Mouse (Mus musculus): ENCODE measurements around the gene Gm17174. TPM values are rescaled to one million over a fixed set of nuclear protein-coding genes. Genes with fewer than 3 reads are reported as not detected.
"Not testable (repeated sequence)": the region's sequence is repeated elsewhere in the genome, so short reads cannot be mapped to it uniquely, and the experiment has no call there.

Gene Gm17174
- not detected in 2 replicates for polyA plus RNA-seq (2016; fragmentation: Nextera tagmentation; extraction: Ambion mirVana)

DNA sequence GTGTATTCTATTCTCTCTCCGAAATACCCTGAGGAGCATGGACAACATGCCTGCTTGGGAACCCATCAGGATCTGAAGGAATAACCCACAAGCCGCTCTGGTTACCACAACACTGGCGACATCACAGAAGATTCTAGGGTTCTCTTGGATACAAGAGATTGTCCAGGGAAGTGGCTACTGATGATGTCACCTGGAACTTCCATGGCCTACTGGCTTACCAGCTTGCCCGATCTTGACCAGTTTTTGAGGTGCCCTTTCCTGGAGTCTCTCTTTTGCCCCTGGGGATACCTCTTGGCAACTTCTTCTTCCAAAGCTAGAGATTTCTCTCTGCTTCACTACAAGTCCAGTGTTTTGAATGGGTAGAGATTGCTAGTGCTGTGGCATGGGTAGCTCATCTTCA is at the start of gene Gm17174:
Gene Gm17174 (minus strand): TSS at position 101 of the 400 bp plus-strand sequence.
- not testable (repeated sequence) for H3K4me3 ChIP-seq; H3K4me1 ChIP-seq; H3K36me3 ChIP-seq; H3K27ac ChIP-seq (replicated peaks); DNase-seq (ENCODE audit: low spot score); H3K9me3 ChIP-seq (replicated peaks); H3K27me3 ChIP-seq (ENCODE audit: low read depth, poor library complexity, severe bottlenecking)
- 93% methylated on average over 4 of the region's 4 CpGs for WGBS

DNA sequence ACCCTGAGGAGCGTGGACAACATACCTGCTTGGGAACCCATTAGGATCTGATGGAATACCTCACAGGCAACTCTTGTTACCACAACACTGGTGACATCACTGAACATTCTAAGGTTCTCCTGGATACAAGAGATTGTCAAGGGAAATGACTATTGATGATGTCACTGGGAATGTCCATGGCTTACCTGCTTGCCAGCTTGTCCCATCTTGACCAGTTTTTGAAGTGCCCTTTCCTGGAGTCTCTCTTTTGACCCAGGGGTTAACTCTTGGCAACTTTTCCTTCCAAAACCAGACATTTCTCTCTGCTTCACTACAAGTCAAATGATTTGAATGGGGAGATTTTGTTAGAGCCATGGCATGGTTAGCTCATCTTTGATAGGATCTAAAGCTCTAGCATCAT is 43.6 kb upstream of the Gm17174 start, which contains the start of gene Gm4181:
Gene Gm4181 (minus strand): TSS at position 101 of the 400 bp plus-strand sequence.
- DNase-seq (ENCODE audit: low spot score); H3K27me3 ChIP-seq (ENCODE audit: low read depth, poor library complexity, severe bottlenecking); H3K27ac ChIP-seq (replicated peaks); H3K36me3 ChIP-seq; H3K4me1 ChIP-seq; H3K4me3 ChIP-seq; H3K9me3 ChIP-seq (replicated peaks): not testable (repeated sequence)
- WGBS, result 79% methylated on average over 1 of the region's 1 CpGs

DNA sequence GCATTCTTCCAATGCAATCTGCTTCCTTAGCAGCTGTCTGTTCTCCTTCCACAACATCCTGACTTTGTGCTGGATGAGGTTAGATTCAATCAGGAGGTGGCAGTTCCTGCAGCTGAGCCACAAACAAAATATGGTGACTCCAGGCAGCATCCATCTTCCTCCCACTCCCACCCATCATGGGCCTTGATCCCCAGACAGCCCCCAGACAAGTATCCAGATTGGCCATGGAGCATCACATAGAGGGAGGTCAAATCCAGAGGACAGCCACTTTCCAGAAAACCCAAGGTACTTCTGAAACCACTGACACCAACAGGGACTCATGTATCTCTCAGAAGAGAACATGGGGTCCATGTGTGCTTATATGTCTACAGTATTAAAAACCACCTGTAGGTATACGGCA is 40.5 kb upstream of the Gm17174 start:
- WGBS, result 83% methylated on average over 1 of the region's 1 CpGs
- not testable (repeated sequence) for H3K9me3 ChIP-seq (replicated peaks); H3K4me1 ChIP-seq

DNA sequence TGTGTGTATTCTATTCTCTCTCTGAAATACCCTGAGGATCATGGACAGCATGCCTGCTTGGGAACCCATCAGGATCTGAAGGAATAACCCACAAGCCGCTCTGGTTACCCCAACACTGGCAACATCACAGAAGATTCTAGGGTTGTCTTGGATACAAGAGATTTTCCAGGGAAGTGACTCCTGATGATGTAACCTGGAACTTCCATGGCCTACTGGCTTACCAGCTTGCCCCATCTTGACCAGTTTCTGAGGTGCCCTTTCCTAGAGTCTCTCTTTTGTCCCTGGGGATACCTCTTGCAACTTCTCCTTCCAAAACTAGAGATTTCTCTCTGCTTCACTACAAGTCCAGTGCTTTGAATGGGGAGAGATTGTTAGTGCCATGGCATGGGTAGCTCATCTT is 19.3 kb upstream of the Gm17174 start, which contains the start of gene Gm17078:
Gene Gm17078 (minus strand): TSS at position 101 of the 400 bp plus-strand sequence.
- WGBS, result 85% methylated on average over 1 of the region's 1 CpGs
- Histone ChIP-seq H3K27me3 (ENCODE audit: low read depth, poor library complexity, severe bottlenecking) (no peaks in the 10 kb centered on the region), H3K27ac (replicated peaks) (no peak within 1 kb of the TSS), H3K4me1 (no peaks in the 10 kb centered on the region), H3K4me3 (no peak within 1 kb of the TSS), H3K36me3 (no peaks in the 10 kb centered on the region), H3K9me3 (replicated peaks) (no peaks in the 10 kb centered on the region)
- no peak for DNase-seq (ENCODE audit: low spot score)

More for the DNA sequence above, 40.5 kb upstream of the Gm17174 start:
- not testable (repeated sequence) for DNase-seq (ENCODE audit: low spot score); H3K4me3 ChIP-seq; H3K36me3 ChIP-seq; H3K27ac ChIP-seq (replicated peaks); H3K27me3 ChIP-seq (ENCODE audit: low read depth, poor library complexity, severe bottlenecking)

DNA sequence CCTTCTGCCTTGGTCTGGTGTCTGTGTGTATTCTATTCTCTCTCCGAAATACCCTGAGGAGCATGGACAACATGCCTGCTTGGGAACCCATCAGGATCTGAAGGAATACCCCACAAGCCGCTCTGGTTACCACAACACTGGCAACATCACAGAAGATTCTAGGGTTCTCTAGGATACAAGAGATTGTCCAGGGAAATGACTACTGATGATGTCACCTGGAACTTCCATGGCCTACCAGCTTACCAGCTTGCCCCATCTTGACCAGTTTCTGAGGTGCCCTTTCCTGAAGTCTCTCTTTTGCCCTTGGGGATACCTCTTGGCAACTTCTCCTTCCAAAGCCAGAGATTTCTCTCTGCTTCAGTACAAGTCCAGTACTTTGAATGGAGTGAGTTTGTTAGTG is 18.0 kb downstream of the Gm17174 start, which contains the start of gene Gm17175:
Gene Gm17175 (minus strand): TSS at position 101 of the 400 bp plus-strand sequence.
- not testable (repeated sequence) for H3K27me3 ChIP-seq (ENCODE audit: low read depth, poor library complexity, severe bottlenecking); H3K4me3 ChIP-seq; DNase-seq (ENCODE audit: low spot score); H3K9me3 ChIP-seq (replicated peaks); H3K36me3 ChIP-seq; H3K4me1 ChIP-seq; H3K27ac ChIP-seq (replicated peaks)
- 81% methylated on average over 2 of the region's 2 CpGs for WGBS

DNA sequence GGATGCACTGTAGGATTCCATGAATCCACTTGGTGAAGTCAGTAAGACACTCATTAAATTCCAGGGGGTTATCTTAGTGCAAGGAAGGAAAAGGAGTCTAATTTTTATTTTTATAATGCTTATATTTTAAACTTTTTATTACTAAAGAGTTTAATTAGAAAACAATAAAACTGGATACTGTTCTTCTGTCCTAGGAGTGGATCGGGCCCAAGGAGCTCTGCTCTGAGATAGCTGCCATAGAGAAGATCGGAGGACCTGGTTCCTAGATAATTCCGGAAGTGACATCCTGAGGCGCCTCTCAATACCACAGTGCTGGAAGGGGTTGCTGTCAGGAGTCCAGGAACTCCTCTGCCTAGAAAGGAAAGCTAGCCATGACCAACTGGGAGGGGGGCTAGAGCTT is 39.4 kb downstream of the Gm17174 start, which contains the start of gene Gm5622:
Gene Gm5622 (plus strand): TSS at position 301 of the 400 bp plus-strand sequence.
- WGBS, result 93% methylated on average over 4 of the region's 4 CpGs
- H3K36me3 ChIP-seq, result no peaks in the 10 kb centered on the region
- DNase-seq (ENCODE audit: low spot score), result no peak
- H3K9me3 ChIP-seq (replicated peaks), result no peaks in the 10 kb centered on the region
- no peaks in the 10 kb centered on the region for H3K27me3 ChIP-seq (ENCODE audit: low read depth, poor library complexity, severe bottlenecking)
- no peaks in the 10 kb centered on the region for H3K4me1 ChIP-seq
- H3K4me3 ChIP-seq, result no peak within 1 kb of the TSS
- H3K27ac ChIP-seq (replicated peaks), result no peak within 1 kb of the TSS

Other genes with a start within 250 kb of the Gm17174 start
- not detected in 2 replicates for gene Gm7247, start 230.4 kb downstream of the Gm17174 start, polyA plus RNA-seq (2016; fragmentation: Nextera tagmentation; extraction: Ambion mirVana)
- gene Vmn2r88, start 181.3 kb downstream of the Gm17174 start, polyA plus RNA-seq (2016; fragmentation: Nextera tagmentation; extraction: Ambion mirVana), result not detected in 2 replicates
- gene Vmn2r89, start 140.3 kb downstream of the Gm17174 start, polyA plus RNA-seq (2016; fragmentation: Nextera tagmentation; extraction: Ambion mirVana), result not detected in 2 replicates
- not detected in 2 replicates for gene Gm5622, start 39.3 kb downstream of the Gm17174 start, polyA plus RNA-seq (2016; fragmentation: Nextera tagmentation; extraction: Ambion mirVana)
- gene Gm17175, start 18.1 kb downstream of the Gm17174 start, polyA plus RNA-seq (2016; fragmentation: Nextera tagmentation; extraction: Ambion mirVana), result not detected in 2 replicates
- gene Gm17078, start 19.2 kb upstream of the Gm17174 start, polyA plus RNA-seq (2016; fragmentation: Nextera tagmentation; extraction: Ambion mirVana), result not detected in 2 replicates
- not detected in 2 replicates for gene Gm4181, start 43.5 kb upstream of the Gm17174 start, polyA plus RNA-seq (2016; fragmentation: Nextera tagmentation; extraction: Ambion mirVana)
- gene Gm17079, start 103.3 kb upstream of the Gm17174 start, polyA plus RNA-seq (2016; fragmentation: Nextera tagmentation; extraction: Ambion mirVana), result not detected in 2 replicates
- gene Gm5800, start 125.0 kb upstream of the Gm17174 start, polyA plus RNA-seq (2016; fragmentation: Nextera tagmentation; extraction: Ambion mirVana), result not detected in 2 replicates
- gene Ang4, start 181.5 kb upstream of the Gm17174 start, polyA plus RNA-seq (2016; fragmentation: Nextera tagmentation; extraction: Ambion mirVana), result not detected in 2 replicates
- gene AY358078, start 207.9 kb upstream of the Gm17174 start, polyA plus RNA-seq (2016; fragmentation: Nextera tagmentation; extraction: Ambion mirVana), result not detected in 2 replicates